Mouse (Mus musculus): ENCODE measurements around the gene Rpl23a.

GRCm38 (mm10) chr11:78162504-78162903 lies 20.9 kb downstream of the Rpl23a start:
- TF ChIP-seq POLR2A (IDR thresholded peaks at IDR 0.05; ENCODE audit: control insufficient read depth, low read depth, low read length) = no peak
- TF ChIP-seq CTCF (IDR thresholded peaks at IDR 0.05; ENCODE audit: control insufficient read depth, insufficient read depth, insufficient replicate concordance, low read depth, low read length) = no peak
